Mouse (Mus musculus): ENCODE measurements at regions not wholly inside any gene's neighbourhood (a gene's known extent, or its start where the extent isn't known, plus 50 kb on each side); places are given as distances from the start of the nearest gene placed in this dataset.

- TF ChIP-seq CTCF (IDR thresholded peaks at IDR 0.05; ENCODE audit: extremely low read depth, insufficient read length, insufficient replicate concordance, low read depth, low read length) (no peak), POLR2A (IDR thresholded peaks at IDR 0.05; ENCODE audit: low read depth, low read length) (no peak)
Measured at GRCm38 (mm10) chr1:194521216-194521615, 96.8 kb upstream of the Plxna2 start.

Data from small intestine, adult 2 months (tissue).